Mouse (Mus musculus) cerebellum, adult 2 months (tissue): ENCODE measurements at regions not wholly inside any gene's neighbourhood (a gene's known extent, or its start where the extent isn't known, plus 50 kb on each side); places are given as distances from the start of the nearest gene placed in this dataset.

Experiments used
- CTCF ChIP-seq: fragments of 200-500 bp; IDR thresholded peaks from 2 replicates; pipeline ENCODE4 v1.5.1; 2011; ENCODE audit warnings: low read depth, mild to moderate bottlenecking, control low read depth, low read length, moderate library complexity, borderline replicate concordance; ENCODE audit not compliant: insufficient read depth
- POLR2A ChIP-seq: fragments of 200-500 bp; IDR thresholded peaks from 2 replicates; pipeline ENCODE4 v1.6.1; 2011; ENCODE audit warnings: low read length, control low read depth, borderline replicate concordance; ENCODE audit not compliant: insufficient read depth

GRCm38 (mm10) chr10:111583124-111583743, 77.1 kb downstream of the Phlda1 start:
- TF ChIP-seq CTCF: no peak
- TF ChIP-seq POLR2A: no peak
